Mouse (Mus musculus) heart, postnatal 0 days (tissue): ENCODE results near the gene Fbln1.

Source experiments
- CTCF ChIP-seq: IDR thresholded peaks from 2 replicates; pipeline ENCODE4 v1.5.1; 2016; ENCODE audit warnings: antibody characterized with exemption, control low read depth, low read depth
- EP300 ChIP-seq: IDR thresholded peaks from 2 replicates; pipeline ENCODE4 v1.6.1; 2016; ENCODE audit warnings: antibody characterized with exemption, low read depth

- TF ChIP-seq EP300 (no peak), CTCF (no peak)
These were observed 105.4 kb downstream of the Fbln1 start for GRCm38 (mm10) chr15:85311058-85311657.
